Mouse (Mus musculus) ES-Bruce4 (cell line): ENCODE data around the gene Hist2h4.

ENCODE experiments used
- CTCF ChIP-seq: IDR thresholded peaks from one replicate; pipeline ENCODE4 v1.8.1; 2011; ENCODE audit warnings: low read depth, low read length
- EP300 ChIP-seq: IDR thresholded peaks from 2 replicates; pipeline ENCODE4 v1.6.1; 2011; ENCODE audit warnings: low read depth, low read length; ENCODE audit not compliant: insufficient read depth
- POLR2A ChIP-seq: IDR thresholded peaks from one replicate; pipeline ENCODE4 v1.8.1; 2011; ENCODE audit warnings: low read length; ENCODE audit not compliant: insufficient read depth

DNA sequence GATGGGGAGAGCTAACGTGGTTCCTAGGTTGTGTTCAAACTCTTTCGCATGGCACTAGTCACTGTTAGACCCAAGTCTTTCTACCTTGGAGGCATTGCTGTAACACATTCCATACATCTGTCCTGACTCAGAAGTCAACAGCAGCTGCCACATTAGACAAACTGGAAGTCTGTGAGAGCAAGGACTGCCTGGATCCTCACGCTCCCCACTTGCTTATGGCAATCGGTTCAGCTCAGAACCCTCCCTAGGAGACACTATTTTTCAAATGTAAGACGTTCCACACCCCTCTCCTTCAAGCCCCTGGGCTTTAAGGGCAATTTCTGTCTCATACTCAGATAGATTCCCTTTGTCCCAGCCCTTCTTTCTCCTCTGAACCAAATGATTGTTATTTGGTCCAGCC lies 39.0 kb upstream of the Hist2h4 start:
- TF ChIP-seq POLR2A (no peak), CTCF (no peak), EP300 (no peak)
